Mouse (Mus musculus) olfactory bulb, adult 2 months (tissue): ENCODE measurements around the gene Elk3.

Experiments used
- CTCF ChIP-seq: fragments of 200-500 bp; IDR thresholded peaks from 2 replicates; pipeline ENCODE4 v1.5.1; 2012; ENCODE audit warnings: low read depth, mild to moderate bottlenecking, low read length, moderate library complexity; ENCODE audit not compliant: insufficient read depth
- POLR2A ChIP-seq: fragments of 200-500 bp; IDR thresholded peaks from 2 replicates; pipeline ENCODE4 v1.6.1; 2012; ENCODE audit warnings: mild to moderate bottlenecking, low read depth, low read length, moderate library complexity; ENCODE audit not compliant: insufficient read depth

- TF ChIP-seq CTCF (no peak), POLR2A (no peak)
These were observed 63.0 kb downstream of the Elk3 start for GRCm38 (mm10) chr10:93247902-93248301.
